Mouse (Mus musculus) kidney, embryonic 15.5 days (tissue): ENCODE data around the gene Stk10. TPM values are rescaled to one million over a fixed set of nuclear protein-coding genes. Genes with fewer than 3 reads are reported as not detected.

Source experiments
- ATAC-seq: fragments of 200-750 bp; cut with Nextera tagmentation; replicated peaks from 2 replicates; pipeline ENCODE4 v1.8.0; 2017; ENCODE audit warnings: moderate TSS enrichment; ENCODE audit not compliant: low FRiP score
- H3K27ac ChIP-seq: fragments of 300-500 bp; sonication (generic); 2 replicates; pipeline ENCODE4 v1.5.1; 2015; ENCODE audit warnings: mild to moderate bottlenecking, inconsistent platforms
- H3K27me3 ChIP-seq: fragments of 300-500 bp; sonication (generic); 2 replicates; pipeline ENCODE4 v1.6.1; 2015; ENCODE audit warnings: inconsistent platforms
- H3K36me3 ChIP-seq: fragments of 300-500 bp; sonication (generic); 2 replicates; pipeline ENCODE4 v1.6.1; 2015; ENCODE audit warnings: inconsistent platforms
- H3K4me1 ChIP-seq: fragments of 300-500 bp; sonication (generic); 2 replicates; pipeline ENCODE4 v1.6.1; 2015; ENCODE audit warnings: inconsistent platforms
- H3K4me2 ChIP-seq: fragments of 300-500 bp; sonication (generic); 2 replicates; pipeline ENCODE4 v1.6.1; 2015; ENCODE audit warnings: moderate library complexity, mild to moderate bottlenecking, inconsistent platforms
- H3K4me3 ChIP-seq: fragments of 300-500 bp; sonication (generic); replicated peaks from 2 replicates; pipeline ENCODE4 v1.5.1; 2015; ENCODE audit warnings: mild to moderate bottlenecking, inconsistent platforms
- H3K9ac ChIP-seq: fragments of 300-500 bp; sonication (generic); 2 replicates; pipeline ENCODE4 v1.6.1; 2015; ENCODE audit warnings: mild to moderate bottlenecking, inconsistent platforms
- H3K9me3 ChIP-seq: fragments of 300-500 bp; sonication (generic); replicated peaks from 2 replicates; pipeline ENCODE4 v1.6.1; 2016; ENCODE audit warnings: inconsistent platforms
- WGBS: fragments of 180-500 bp; shearing (Covaris S2); methylation state at CpG from one replicate; pipeline ENCODE4 v1.1.7; 2015; ENCODE audit warnings: mixed read lengths; 5-methylcytosine and 5-hydroxymethylcytosine counted together
- polyA plus RNA-seq: library from polyadenylated mRNA; unstranded; fragments of >200 nt; fragmentation: Nextera tagmentation; extraction: Ambion mirVana; gene quantifications from 2 replicates; pipeline ENCODE4 v1.2.1, GENCODE M21; 2015

Stk10 gene
- polyA plus RNA-seq: 5.4 TPM in 2 replicates

- H3K9ac ChIP-seq: peak within 1 kb of the TSS; percentile 55
- peak within 1 kb of the TSS; percentile 89 for H3K4me2 ChIP-seq
- H3K27ac ChIP-seq: peak within 1 kb of the TSS; percentile 64; the same call in 1 of the 2 replicates
- peak; percentile 93 for ATAC-seq
- 0% methylated on average over 77 of the region's 82 CpGs for WGBS
- no peaks in the 10 kb centered on the region for H3K36me3 ChIP-seq
- peak within 1 kb of the TSS; percentile 74 for H3K4me3 ChIP-seq
- H3K27me3 ChIP-seq: 0 out of 2 replicates have a peak, but pooled peaks cover 11% of the 10 kb centered on the region
- no peaks in the 10 kb centered on the region for H3K9me3 ChIP-seq
- peaks cover 44% of the 10 kb centered on the region for H3K4me1 ChIP-seq
Observed at GRCm38 (mm10) chr11:32532765-32533481, at the start of gene Stk10. Gene Stk10, plus strand, starts transcription at chr11:32533305.

DNA sequence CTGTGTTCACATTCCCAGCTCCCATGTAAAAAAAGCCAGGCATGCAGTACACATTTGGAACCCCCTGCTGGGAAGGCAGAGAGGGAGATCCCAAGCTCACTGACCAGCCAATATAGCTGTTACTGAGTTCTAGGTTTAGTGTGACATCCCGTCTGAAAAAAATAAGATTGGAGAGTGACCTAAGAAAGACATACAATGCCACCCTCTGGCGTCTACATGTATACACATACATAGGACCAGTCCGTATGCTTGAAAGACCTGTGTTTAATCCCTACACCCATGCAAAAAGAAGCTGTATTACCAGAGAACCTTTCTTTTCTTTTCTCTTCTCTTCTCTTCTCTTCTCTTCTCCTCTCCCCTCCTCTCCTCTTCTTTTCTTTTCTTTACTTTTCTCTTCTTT lies 47.8 kb upstream of the Stk10 start:
- H3K36me3 ChIP-seq: peaks cover 6% of the 10 kb centered on the region
- WGBS: 64% methylated on average over 3 of the region's 3 CpGs
- no peaks in the 10 kb centered on the region for H3K27me3 ChIP-seq
- no peak overlapping the region for H3K27ac ChIP-seq
- no peaks in the 10 kb centered on the region for H3K9me3 ChIP-seq
- no peak overlapping the region for H3K4me3 ChIP-seq
- no peak overlapping the region for H3K4me2 ChIP-seq
- H3K9ac ChIP-seq: no peak overlapping the region
- peaks cover 14% of the 10 kb centered on the region; the same call in 1 of the 2 replicates for H3K4me1 ChIP-seq
- no peak for ATAC-seq

GRCm38 (mm10) chr11:32486621-32487020 lies 46.5 kb upstream of the Stk10 start:
- peaks cover 14% of the 10 kb centered on the region; the same call in 1 of the 2 replicates for H3K4me1 ChIP-seq
- H3K9me3 ChIP-seq: no peaks in the 10 kb centered on the region
- H3K27ac ChIP-seq: no peak overlapping the region
- no peak overlapping the region for H3K9ac ChIP-seq
- no peak for ATAC-seq
- H3K4me2 ChIP-seq: no peak overlapping the region
- H3K27me3 ChIP-seq: no peaks in the 10 kb centered on the region
- H3K4me3 ChIP-seq: no peak overlapping the region
- WGBS: 34% methylated on average over 3 of the region's 3 CpGs
- H3K36me3 ChIP-seq: peaks cover 6% of the 10 kb centered on the region

- H3K27ac ChIP-seq: no peak overlapping the region
- no peak overlapping the region for H3K4me2 ChIP-seq
- no peaks in the 10 kb centered on the region for H3K27me3 ChIP-seq
- no peak overlapping the region for H3K9ac ChIP-seq
- H3K9me3 ChIP-seq: no peaks in the 10 kb centered on the region
- peaks cover 14% of the 10 kb centered on the region; the same call in 1 of the 2 replicates for H3K4me1 ChIP-seq
- peaks cover 6% of the 10 kb centered on the region for H3K36me3 ChIP-seq
- WGBS: 89% methylated on average over 3 of the region's 3 CpGs
- ATAC-seq: no peak
- no peak overlapping the region for H3K4me3 ChIP-seq
Observed at GRCm38 (mm10) chr11:32487501-32487900, 45.6 kb upstream of the Stk10 start.

GRCm38 (mm10) chr11:32488344-32488743 lies 44.8 kb upstream of the Stk10 start:
- H3K9ac ChIP-seq: no peak overlapping the region
- peaks cover 6% of the 10 kb centered on the region for H3K36me3 ChIP-seq
- ATAC-seq: no peak
- H3K27ac ChIP-seq: peak overlapping the region; percentile 59
- H3K4me2 ChIP-seq: no peak overlapping the region
- H3K4me1 ChIP-seq: peaks cover 18% of the 10 kb centered on the region
- H3K27me3 ChIP-seq: no peaks in the 10 kb centered on the region
- no peak overlapping the region for H3K4me3 ChIP-seq
- H3K9me3 ChIP-seq: no peaks in the 10 kb centered on the region

- H3K4me2 ChIP-seq: no peak overlapping the region
- peaks cover 6% of the 10 kb centered on the region for H3K36me3 ChIP-seq
- no peaks in the 10 kb centered on the region for H3K27me3 ChIP-seq
- H3K9me3 ChIP-seq: no peaks in the 10 kb centered on the region
- peaks cover 18% of the 10 kb centered on the region for H3K4me1 ChIP-seq
- peak overlapping the region; percentile 59 for H3K27ac ChIP-seq
- WGBS: 67% methylated on average over 5 of the region's 5 CpGs
- no peak overlapping the region for H3K4me3 ChIP-seq
- ATAC-seq: 0 out of 2 replicates have a peak, but pooled peaks have one; percentile 49
- no peak overlapping the region for H3K9ac ChIP-seq
Observed at GRCm38 (mm10) chr11:32488808-32489670, 44.1 kb upstream of the Stk10 start.

GRCm38 (mm10) chr11:32491079-32491478 lies 42.0 kb upstream of the Stk10 start:
- H3K4me3 ChIP-seq: no peak overlapping the region
- 94% methylated on average over 2 of the region's 2 CpGs for WGBS
- peaks cover 6% of the 10 kb centered on the region for H3K36me3 ChIP-seq
- H3K4me2 ChIP-seq: no peak overlapping the region
- peaks cover 18% of the 10 kb centered on the region for H3K4me1 ChIP-seq
- no peak overlapping the region for H3K9ac ChIP-seq
- H3K27me3 ChIP-seq: no peaks in the 10 kb centered on the region
- no peaks in the 10 kb centered on the region for H3K9me3 ChIP-seq
- no peak for ATAC-seq
- H3K27ac ChIP-seq: no peak overlapping the region

- H3K36me3 ChIP-seq: no peaks in the 10 kb centered on the region
- H3K4me3 ChIP-seq: no peak overlapping the region
- H3K9me3 ChIP-seq: no peaks in the 10 kb centered on the region
- H3K4me1 ChIP-seq: peaks cover 18% of the 10 kb centered on the region
- no peaks in the 10 kb centered on the region for H3K27me3 ChIP-seq
- H3K4me2 ChIP-seq: no peak overlapping the region
- no peak for ATAC-seq
- H3K9ac ChIP-seq: no peak overlapping the region
- H3K27ac ChIP-seq: no peak overlapping the region
Observed at GRCm38 (mm10) chr11:32493312-32493711, 39.8 kb upstream of the Stk10 start.

DNA sequence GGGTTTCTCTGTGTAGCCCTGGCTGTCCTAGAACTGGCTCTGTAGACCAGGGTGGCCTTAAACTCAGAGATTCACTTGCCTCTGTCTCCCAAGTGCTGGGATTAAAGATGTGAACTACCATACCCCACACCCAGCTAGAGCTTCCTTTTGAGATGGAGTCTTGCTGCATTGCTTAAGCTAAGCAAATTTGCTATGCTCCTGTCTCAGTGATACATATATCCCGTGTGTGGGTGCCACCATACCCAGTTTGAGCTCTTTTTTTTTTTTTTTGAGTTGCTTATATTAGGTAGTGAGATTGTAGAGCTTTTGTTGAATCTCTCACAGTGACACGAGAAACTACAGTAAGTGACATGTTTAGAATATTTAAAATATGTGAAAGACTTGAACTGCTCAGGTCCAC lies 37.8 kb upstream of the Stk10 start:
- Histone ChIP-seq H3K4me1 (peaks cover 4% of the 10 kb centered on the region; the same call in 1 of the 2 replicates), H3K9me3 (no peaks in the 10 kb centered on the region), H3K36me3 (0 out of 2 replicates have a peak, but pooled peaks cover 4% of the 10 kb centered on the region), H3K9ac (no peak overlapping the region), H3K27me3 (no peaks in the 10 kb centered on the region), H3K4me3 (no peak overlapping the region), H3K27ac (no peak overlapping the region), H3K4me2 (no peak overlapping the region)
- WGBS: 78% methylated on average over 2 of the region's 2 CpGs
- ATAC-seq: no peak

DNA sequence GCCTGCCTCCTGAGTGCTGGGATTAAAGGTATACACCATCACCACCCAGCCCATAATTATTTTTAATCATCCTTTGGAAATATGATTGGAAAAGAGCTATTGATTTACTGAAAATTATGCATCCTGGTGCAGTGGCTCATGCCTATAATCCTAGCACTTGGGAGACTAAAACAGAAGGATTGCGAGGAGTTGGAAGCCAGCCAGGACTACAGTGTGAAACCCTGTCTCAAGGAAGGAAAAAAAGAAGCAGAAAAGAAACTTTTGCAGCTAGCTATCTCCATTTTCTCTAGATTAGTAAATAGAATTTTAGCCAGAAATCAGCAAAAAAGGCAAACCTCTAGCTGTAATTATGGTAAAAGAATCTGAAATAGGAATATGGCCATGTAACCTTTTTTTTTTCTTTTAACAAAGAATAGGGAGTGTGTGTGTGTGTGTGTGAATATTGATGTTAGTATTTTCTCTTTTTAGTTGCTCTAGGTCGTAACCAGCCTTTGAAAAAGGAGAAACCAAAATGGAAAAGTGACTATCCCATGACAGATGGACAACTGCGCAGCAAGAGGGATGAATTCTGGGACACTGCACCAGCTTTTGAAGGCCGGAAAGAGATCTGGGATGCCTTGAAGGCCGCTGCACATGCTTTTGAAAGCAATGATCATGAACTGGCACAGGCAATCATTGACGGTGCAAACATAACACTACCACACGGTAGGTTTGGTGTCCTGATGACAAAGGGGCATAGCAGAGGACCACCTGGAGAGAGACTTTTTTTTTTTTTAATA lies 34.2 kb upstream of the Stk10 start:
- WGBS: 84% methylated on average over 7 of the region's 7 CpGs
- Histone ChIP-seq H3K9ac (no peak overlapping the region), H3K36me3 (peaks cover 21% of the 10 kb centered on the region; the same call in 1 of the 2 replicates), H3K27ac (no peak overlapping the region), H3K4me1 (no peaks in the 10 kb centered on the region), H3K9me3 (no peaks in the 10 kb centered on the region), H3K27me3 (no peaks in the 10 kb centered on the region), H3K4me2 (no peak overlapping the region), H3K4me3 (no peak overlapping the region)
- ATAC-seq: no peak

- Histone ChIP-seq H3K27me3 (no peaks in the 10 kb centered on the region), H3K27ac (no peak overlapping the region), H3K4me2 (no peak overlapping the region), H3K4me1 (no peaks in the 10 kb centered on the region), H3K36me3 (peaks cover 22% of the 10 kb centered on the region; the same call in 1 of the 2 replicates), H3K4me3 (no peak overlapping the region), H3K9me3 (no peaks in the 10 kb centered on the region), H3K9ac (no peak overlapping the region)
- WGBS: 90% methylated on average over 4 of the region's 4 CpGs
- ATAC-seq: no peak
Observed at GRCm38 (mm10) chr11:32499931-32500330, 33.2 kb upstream of the Stk10 start.
